Mouse (Mus musculus) large intestine, adult 2 months (tissue): ENCODE measurements around the gene Hypk. TPM values are rescaled to one million over a fixed set of nuclear protein-coding genes. Genes with fewer than 3 reads are reported as not detected.
A peak's percentile ranks its signal among the peaks of the same experiment; 100 is the strongest.
"Not testable (repeated sequence)": the region's sequence is repeated elsewhere in the genome, so short reads cannot be mapped to it uniquely, and the experiment has no call there.

Experiments used
- DNase-seq: peaks from one replicate; pipeline ENCODE4 v3.0.0-alpha.2; 2012; ENCODE audit warnings: low read depth, low spot score
- WGBS: fragments of 180-500 bp; shearing (Covaris S2); methylation state at CpG from one replicate; pipeline ENCODE4 v1.1.7; 2018; 5-methylcytosine and 5-hydroxymethylcytosine counted together
- polyA plus RNA-seq: library from polyadenylated mRNA; depleted of rRNA; stranded (reverse); fragments of >200 nt; gene quantifications from 2 replicates; pipeline ENCODE4 v1.2.3, GENCODE M21; 2012

Gene Hypk
- polyA plus RNA-seq, 1 experiment: 6.8 TPM

- no peak for DNase-seq
- WGBS: 65% methylated on average over 4 of the region's 4 CpGs
These were observed 6.6 kb upstream of the Hypk start for GRCm38 (mm10) chr2:121446506-121446905.

GRCm38 (mm10) chr2:121447006-121447405 lies 6.1 kb upstream of the Hypk start:
- no peak for DNase-seq
- WGBS: 66% methylated on average over 3 of the region's 3 CpGs

- WGBS: 9% methylated on average over 9 of the region's 9 CpGs
These were observed 5.0 kb upstream of the Hypk start for GRCm38 (mm10) chr2:121448136-121448535.

GRCm38 (mm10) chr2:121448739-121449535 lies 4.2 kb upstream of the Hypk start, which contains the start of gene Serf2:
Gene Serf2 (plus strand): TSS chr2:121449195.
- DNase-seq: peak; percentile 96
- WGBS: under 1% methylated on average over 72 of the region's 74 CpGs

More at GRCm38 (mm10) chr2:121448136-121448535, 5.0 kb upstream of the Hypk start:
- DNase-seq: no peak

GRCm38 (mm10) chr2:121449545-121450011 lies 3.5 kb upstream of the Hypk start:
- WGBS: 1% methylated on average over 54 of the region's 54 CpGs
- DNase-seq: no peak

- WGBS: 2% methylated on average over 7 of the region's 7 CpGs
- DNase-seq: no peak
These were observed 3.0 kb upstream of the Hypk start for GRCm38 (mm10) chr2:121450093-121450492.

- 81% methylated on average over 4 of the region's 4 CpGs for WGBS
These were observed 729 bp upstream of the Hypk start for GRCm38 (mm10) chr2:121452361-121452760.

GRCm38 (mm10) chr2:121453917-121454316 lies 827 bp downstream of the Hypk start:
- 86% methylated on average over 6 of the region's 6 CpGs for WGBS
- no peak for DNase-seq

More at GRCm38 (mm10) chr2:121452361-121452760, 729 bp upstream of the Hypk start:
- DNase-seq: no peak

- 70% methylated on average over 5 of the region's 5 CpGs for WGBS
- no peak for DNase-seq
These were observed 2.4 kb downstream of the Hypk start for GRCm38 (mm10) chr2:121455534-121455933.

GRCm38 (mm10) chr2:121456692-121457642 lies 3.9 kb downstream of the Hypk start, which contains the start of gene Serinc4:
Gene Serinc4 (minus strand): TSS chr2:121456781.
- WGBS: 3% methylated on average over 41 of the region's 41 CpGs
- DNase-seq: peak; percentile 74

GRCm38 (mm10) chr2:121460071-121460470 lies 7.0 kb downstream of the Hypk start:
- WGBS: 50% methylated on average over 2 of the region's 2 CpGs
- DNase-seq: no peak

- 61% methylated on average over 2 of the region's 6 CpGs for WGBS
- not testable (repeated sequence) for DNase-seq
These were observed 15.9 kb downstream of the Hypk start for GRCm38 (mm10) chr2:121468982-121469381.

- DNase-seq: not testable (repeated sequence)
- 83% methylated on average over 3 of the region's 3 CpGs for WGBS
These were observed 19.7 kb downstream of the Hypk start for GRCm38 (mm10) chr2:121472783-121473182.

- DNase-seq: peak; percentile 81
- WGBS: 4% methylated on average over 41 of the region's 41 CpGs
These were observed 20.4 kb downstream of the Hypk start, which contains the start of gene Mfap1b for GRCm38 (mm10) chr2:121473301-121474179. Gene Mfap1b (minus strand): TSS chr2:121474067.

GRCm38 (mm10) chr2:121474180-121474535 lies 21.1 kb downstream of the Hypk start:
- 25% methylated on average over 8 of the region's 8 CpGs for WGBS
- no peak for DNase-seq

GRCm38 (mm10) chr2:121475306-121475705 lies 22.2 kb downstream of the Hypk start:
- WGBS: 94% methylated on average over 2 of the region's 2 CpGs

GRCm38 (mm10) chr2:121477491-121478266 lies 24.6 kb downstream of the Hypk start:
- DNase-seq: no peak
- WGBS: 88% methylated on average over 3 of the region's 3 CpGs

More at GRCm38 (mm10) chr2:121475306-121475705, 22.2 kb downstream of the Hypk start:
- not testable (repeated sequence) for DNase-seq

GRCm38 (mm10) chr2:121480498-121480897 lies 27.4 kb downstream of the Hypk start:
- 46% methylated on average over 3 of the region's 3 CpGs for WGBS
- no peak for DNase-seq
